Mouse (Mus musculus): ENCODE results near the gene Msl1.

Gene Msl1

DNA sequence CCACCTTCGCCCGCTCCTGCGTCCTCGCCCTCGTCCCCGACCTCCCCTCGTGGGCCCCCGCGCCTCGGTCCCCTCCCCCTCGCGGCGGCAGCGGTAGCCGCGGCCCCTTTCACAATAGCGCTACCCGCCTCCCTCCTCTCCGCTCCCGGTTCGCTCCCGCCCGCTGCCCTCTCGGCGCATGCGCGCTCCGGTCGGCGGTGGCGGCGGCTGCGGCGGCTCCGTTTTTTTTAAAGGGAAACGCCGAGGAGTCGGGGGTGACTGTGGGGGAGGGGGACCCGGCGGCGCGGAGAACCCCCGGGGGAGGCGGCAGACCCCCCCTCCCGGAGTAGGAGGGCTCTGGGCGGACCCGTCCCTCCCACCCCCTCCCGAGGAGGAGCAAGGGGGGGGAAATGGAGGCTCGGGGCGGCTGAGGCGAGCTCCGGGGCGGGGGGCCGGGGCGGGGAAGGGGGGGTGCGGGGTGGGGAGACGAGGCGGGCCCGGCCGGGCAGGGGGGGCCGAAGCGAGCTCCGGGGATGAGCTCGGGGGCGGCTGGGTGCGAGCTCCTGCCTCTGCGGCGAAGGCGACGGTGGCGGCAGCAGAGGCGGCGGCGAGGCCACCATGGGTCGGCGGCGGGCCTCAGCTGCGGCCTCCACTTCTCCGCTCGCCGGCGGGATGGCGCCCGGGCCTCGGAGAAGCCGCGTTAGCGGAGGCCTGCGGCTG is at the start of gene Msl1:
Gene Msl1, plus strand, starts transcription at position 502 of the 699 bp plus-strand sequence.
- peak; percentile 80 to 84 for DNase-seq

- DNase-seq: no peak
Measured at GRCm38 (mm10) chr11:98745932-98746853, 49.1 kb upstream of the Msl1 start.

GRCm38 (mm10) chr11:98746855-98747693 is 48.2 kb upstream of the Msl1 start:
- peak; percentile 69 to 79 for DNase-seq

- no peak for DNase-seq
Measured at GRCm38 (mm10) chr11:98747804-98748505, 47.4 kb upstream of the Msl1 start.

- no peak for DNase-seq
Measured at GRCm38 (mm10) chr11:98748506-98749416, 46.6 kb upstream of the Msl1 start.

DNA sequence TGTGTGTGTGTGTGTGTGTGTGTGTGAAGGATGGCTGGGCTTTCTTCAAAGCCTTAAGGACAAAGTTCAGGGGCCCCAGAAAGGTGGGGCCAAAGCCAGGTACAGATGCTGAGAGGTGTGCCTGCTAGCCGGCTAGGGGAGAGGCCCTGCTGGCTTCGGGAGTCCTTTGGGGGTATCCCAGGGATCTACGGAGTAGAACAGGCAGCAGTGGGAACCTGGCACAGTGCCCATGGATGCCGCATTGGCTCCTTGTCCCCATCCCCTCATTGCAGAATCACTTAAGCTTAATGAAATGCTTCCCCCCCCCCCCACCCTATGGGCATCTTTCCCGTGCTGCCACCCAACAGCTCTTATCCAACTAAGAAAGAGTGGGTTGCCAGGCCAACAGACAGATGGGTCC is 45.6 kb upstream of the Msl1 start:
- no peak for DNase-seq

- no peak for DNase-seq
Measured at GRCm38 (mm10) chr11:98750351-98751201, 44.7 kb upstream of the Msl1 start.

GRCm38 (mm10) chr11:98751221-98751782 is 44.0 kb upstream of the Msl1 start:
- DNase-seq: no peak

DNA sequence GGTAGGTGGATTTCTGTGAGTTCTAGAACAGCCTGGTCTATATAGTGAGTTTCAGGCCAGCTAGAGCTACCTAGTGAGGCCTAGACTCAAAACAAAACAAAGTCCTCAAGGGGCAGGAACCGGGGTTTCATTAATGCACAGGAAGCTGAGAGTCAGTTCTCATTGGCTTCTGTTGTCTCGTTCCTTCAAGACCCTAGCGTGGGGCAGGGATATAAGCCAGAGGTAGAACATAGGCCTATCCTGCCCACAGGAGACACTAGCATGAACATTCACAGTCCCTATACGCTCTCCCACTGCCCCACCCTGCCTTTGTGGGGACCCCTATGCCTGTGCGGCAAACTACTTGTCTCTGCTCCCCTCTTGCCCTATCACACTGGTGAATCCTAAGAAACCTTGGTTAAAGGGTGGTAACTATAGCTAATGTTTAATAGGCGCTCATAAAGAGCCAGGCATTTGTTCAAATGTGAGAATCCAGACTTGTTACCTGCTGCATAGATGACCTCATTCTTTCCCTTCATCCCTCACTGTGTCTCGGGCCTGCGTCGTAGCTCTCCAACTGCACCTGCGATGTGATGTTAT is 42.7 kb upstream of the Msl1 start:
- DNase-seq: no peak

- no peak for DNase-seq
Measured at GRCm38 (mm10) chr11:98753264-98753663, 42.1 kb upstream of the Msl1 start.

DNA sequence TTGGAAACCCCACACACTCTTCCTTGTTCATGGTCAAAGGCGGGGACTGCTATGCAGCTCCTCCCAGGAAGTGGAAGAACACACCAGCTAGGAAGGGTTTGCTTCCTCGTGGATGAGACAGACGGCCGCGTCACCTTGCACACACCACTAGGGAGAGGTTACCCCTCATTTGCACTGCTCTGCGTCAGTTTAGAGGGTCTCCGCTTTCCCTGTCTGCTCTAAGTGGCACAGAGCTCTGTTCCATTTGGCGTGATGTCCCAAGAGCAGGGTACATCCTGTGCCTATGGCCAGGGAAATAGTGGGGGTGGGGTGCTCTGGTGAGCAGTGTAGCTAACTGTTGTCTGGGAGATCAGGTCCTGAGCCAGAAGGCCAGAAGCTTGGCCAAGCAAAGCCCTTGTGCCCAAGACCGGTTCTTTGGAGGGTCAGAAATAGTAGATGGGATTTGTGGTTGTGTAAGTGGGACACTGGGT is 41.1 kb upstream of the Msl1 start:
- no peak for DNase-seq

- peak in 1 of 2 experiments; percentile 50 for DNase-seq
Measured at GRCm38 (mm10) chr11:98754621-98755181, 40.6 kb upstream of the Msl1 start.

- DNase-seq: no peak
Measured at GRCm38 (mm10) chr11:98755726-98756380, 39.5 kb upstream of the Msl1 start.

- DNase-seq: no peak
Measured at GRCm38 (mm10) chr11:98756711-98757110, 38.6 kb upstream of the Msl1 start.

GRCm38 (mm10) chr11:98761939-98762338 is 33.4 kb upstream of the Msl1 start:
- DNase-seq: no peak

DNA sequence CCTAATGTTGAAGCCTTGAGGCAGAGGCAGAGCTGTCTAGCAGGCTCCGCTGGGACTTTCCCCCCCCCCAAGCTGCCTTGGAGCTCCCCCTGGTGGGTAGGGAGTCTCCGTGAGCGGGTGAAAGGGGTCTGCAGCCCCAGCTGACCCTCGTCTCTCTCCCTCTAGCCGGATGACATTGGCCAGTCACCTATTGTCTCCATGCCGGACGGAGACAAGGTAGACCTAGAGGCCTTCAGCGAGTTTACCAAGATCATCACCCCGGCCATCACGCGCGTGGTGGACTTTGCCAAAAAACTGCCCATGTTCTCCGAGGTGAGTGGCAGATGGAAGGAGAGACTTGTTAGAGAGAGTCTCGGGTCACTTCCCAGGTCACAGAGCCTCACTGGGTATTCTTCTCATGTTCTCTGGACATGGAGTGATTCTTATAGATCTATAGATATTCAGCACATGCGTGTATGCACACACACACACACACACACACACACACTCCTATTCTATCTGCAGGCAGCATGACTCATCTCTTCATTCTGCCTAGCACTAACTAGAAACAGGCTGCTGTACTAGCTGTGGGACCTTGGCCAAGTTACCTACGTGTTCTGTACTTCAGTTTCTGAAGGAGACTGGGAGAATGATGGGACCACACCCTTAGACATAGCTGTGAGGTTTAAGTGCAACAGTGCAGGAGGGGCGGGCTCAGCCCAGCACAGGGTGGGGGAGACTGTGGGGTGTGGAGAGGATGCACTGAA is 32.4 kb upstream of the Msl1 start:
- DNase-seq: no peak

- DNase-seq: no peak
Measured at GRCm38 (mm10) chr11:98763502-98763861, 31.8 kb upstream of the Msl1 start.

DNA sequence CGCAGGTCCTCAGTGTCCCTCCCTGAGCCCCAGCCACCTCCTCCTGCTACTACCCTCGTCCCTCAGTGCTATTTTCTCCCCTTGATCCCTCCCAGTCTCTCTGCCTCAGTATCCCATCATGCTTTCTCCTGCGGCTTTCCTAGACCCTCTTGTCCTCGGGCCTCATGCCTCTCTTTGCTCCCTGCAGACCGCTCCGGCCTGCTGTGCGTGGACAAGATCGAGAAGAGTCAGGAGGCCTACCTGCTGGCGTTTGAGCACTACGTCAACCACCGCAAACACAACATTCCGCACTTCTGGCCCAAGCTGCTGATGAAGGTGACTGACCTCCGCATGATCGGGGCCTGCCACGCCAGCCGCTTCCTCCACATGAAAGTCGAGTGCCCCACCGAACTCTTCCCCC is 31.2 kb upstream of the Msl1 start:
- no peak for DNase-seq

All from thymus, adult 18-20 months (tissue).